Mouse (Mus musculus) E14TG2a.4 (cell line): Measurements from ENCODE around the gene Htatip2.

Experiments
- CTCF ChIP-seq: conservative IDR thresholded peaks from 2 replicates; pipeline ENCODE4 v1.5.1; 2014; ENCODE audit warnings: low read length
- POU5F1 ChIP-seq: IDR thresholded peaks from 2 replicates; pipeline ENCODE4 v1.6.1; 2014; ENCODE audit warnings: low read length, borderline replicate concordance

- TF ChIP-seq CTCF = no peak
- no peak for TF ChIP-seq POU5F1
These were observed 17.0 kb upstream of the Htatip2 start for GRCm38 (mm10) chr7:49741923-49742322.
